Mouse (Mus musculus) ES-E14 (cell line): ENCODE measurements around the gene Dpp6.

Experiments used
- CHD2 ChIP-seq: IDR thresholded peaks from 2 replicates; pipeline ENCODE4 v1.6.1; 2014; ENCODE audit warnings: mild to moderate bottlenecking, low read depth, low read length, inconsistent platforms
- HCFC1 ChIP-seq: IDR thresholded peaks from 2 replicates; pipeline ENCODE4 v1.6.1; 2012; ENCODE audit warnings: low read length, inconsistent platforms, borderline replicate concordance; ENCODE audit not compliant: insufficient read depth
- MAFK ChIP-seq: IDR thresholded peaks from 2 replicates; pipeline ENCODE4 v1.6.1; 2014; ENCODE audit warnings: mild to moderate bottlenecking, low read depth, low read length, inconsistent platforms; ENCODE audit not compliant: insufficient read depth
- ZNF384 ChIP-seq: IDR thresholded peaks from 2 replicates; pipeline ENCODE4 v1.6.1; 2012; ENCODE audit warnings: low read depth, low read length, inconsistent platforms

GRCm38 (mm10) chr5:26816975-26817941 is at the start of gene Dpp6:
- TF ChIP-seq MAFK: no peak
- TF ChIP-seq ZNF384: no peak
- TF ChIP-seq CHD2: no peak
- TF ChIP-seq HCFC1: no peak
